Mouse (Mus musculus) heart, embryonic 14.5 days (tissue): ENCODE data around the gene Dab1. TPM values are rescaled to one million over a fixed set of nuclear protein-coding genes. Genes with fewer than 3 reads are reported as not detected.

ENCODE experiments used
- ATAC-seq: fragments of 200-750 bp; cut with Nextera tagmentation; 2 replicates; pipeline ENCODE4 v1.8.0; 2017; ENCODE audit warnings: low read depth, moderate TSS enrichment; ENCODE audit not compliant: insufficient number of reproducible peaks, insufficient read depth, low FRiP score
- H3K27ac ChIP-seq, 2 experiments: fragments of 200-500 bp in 1 of 2; fragments of 300-500 bp in 1 of 2; sonication (generic) in 1 of 2; replicated peaks in 1 of 2; 2 replicates each; pipeline ENCODE4 v1.5.1; 2012 to 2014; ENCODE audit warnings: low read depth in 2 of 2, low read length in 2 of 2, control low read depth in 1 of 2, mild to moderate bottlenecking in 1 of 2, mixed read lengths in 1 of 2; ENCODE audit not compliant: control insufficient read depth in 1 of 2, insufficient read depth in 1 of 2
- H3K27me3 ChIP-seq: fragments of 300-500 bp; sonication (generic); 2 replicates; pipeline ENCODE4 v1.6.1; 2014; ENCODE audit warnings: mild to moderate bottlenecking, low read length, control low read depth; ENCODE audit not compliant: control insufficient read depth, insufficient read depth
- H3K36me3 ChIP-seq: fragments of 300-500 bp; sonication (generic); 2 replicates; pipeline ENCODE4 v1.6.1; 2014; ENCODE audit warnings: mild to moderate bottlenecking, control low read depth, low read length, mixed read lengths; ENCODE audit not compliant: control insufficient read depth, insufficient read depth
- H3K4me1 ChIP-seq, 2 experiments: fragments of 200-500 bp in 1 of 2; fragments of 300-500 bp in 1 of 2; sonication (generic) in 1 of 2; 2 replicates each; pipeline ENCODE4 v1.6.1; 2012 to 2014; ENCODE audit warnings: low read length in 2 of 2, control low read depth in 1 of 2, mixed read lengths in 1 of 2; ENCODE audit not compliant: control insufficient read depth in 2 of 2, insufficient read depth in 2 of 2
- H3K4me2 ChIP-seq: fragments of 300-500 bp; sonication (generic); 2 replicates; pipeline ENCODE4 v1.6.1; 2014; ENCODE audit warnings: mild to moderate bottlenecking, low read length
- H3K4me3 ChIP-seq, 2 experiments: fragments of 200-500 bp in 1 of 2; fragments of 300-500 bp in 1 of 2; sonication (generic) in 1 of 2; 2 replicates each; pipeline ENCODE4 v1.5.1; 2012 to 2014; ENCODE audit warnings: low read length in 2 of 2, mild to moderate bottlenecking in 2 of 2, control low read depth in 1 of 2, low read depth in 1 of 2, moderate library complexity in 1 of 2; ENCODE audit not compliant: control insufficient read depth in 1 of 2, insufficient read depth in 1 of 2
- H3K9ac ChIP-seq: fragments of 300-500 bp; sonication (generic); 2 replicates; pipeline ENCODE4 v1.6.1; 2014; ENCODE audit warnings: mild to moderate bottlenecking, low read length
- H3K9me3 ChIP-seq: fragments of 300-500 bp; sonication (generic); 2 replicates; pipeline ENCODE4 v1.6.1; 2016; ENCODE audit warnings: low read length, control low read depth; ENCODE audit not compliant: control insufficient read depth
- WGBS: fragments of 180-500 bp; shearing (Covaris S2); extraction: QIAGEN DNeasy Blood & Tissue Kit; methylation state at CpG from one replicate; pipeline ENCODE4 v1.1.7; 2014; 5-methylcytosine and 5-hydroxymethylcytosine counted together
- polyA plus RNA-seq: library from polyadenylated mRNA; unstranded; fragments of >200 nt; fragmentation: Nextera tagmentation; extraction: Ambion mirVana; gene quantifications from 2 replicates; pipeline ENCODE4 v1.2.1, GENCODE M21; 2014

Gene Dab1
- polyA plus RNA-seq, 1 experiment from 2014 or later = 0.99 TPM

DNA sequence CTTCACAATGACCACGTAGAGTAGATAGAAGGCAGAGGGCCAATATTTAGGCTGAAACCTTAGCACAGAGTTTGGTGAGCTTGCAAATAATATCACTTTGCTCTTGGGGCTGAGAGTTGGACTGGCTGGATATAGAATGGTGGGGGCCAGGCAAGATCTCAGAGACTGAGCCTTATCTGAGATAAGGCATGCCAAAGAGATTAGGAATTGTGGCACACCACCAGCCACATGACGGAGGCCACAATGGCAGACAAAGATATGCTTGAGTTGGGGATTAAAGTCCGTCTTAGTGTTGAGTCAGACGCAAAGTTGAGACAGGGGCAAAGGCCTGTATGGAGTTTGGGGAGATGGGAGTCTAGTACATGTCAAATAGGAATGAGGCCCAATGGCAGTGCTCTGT is 1173.0 kb downstream of the Dab1 start:
- WGBS = 58% methylated on average over 4 of the region's 4 CpGs
- Histone ChIP-seq H3K9ac (no peak overlapping the region), H3K27ac (no peak overlapping the region), H3K27me3 (no peaks in the 10 kb centered on the region), H3K4me2 (no peak overlapping the region), H3K4me1 (no peaks in the 10 kb centered on the region), H3K9me3 (no peaks in the 10 kb centered on the region), H3K4me3 (no peak overlapping the region), H3K36me3 (no peaks in the 10 kb centered on the region)
- ATAC-seq = no peak
